Comparison of ENCODE assay signal across 8 mouse cellular contexts in genomic region chr1:34842887-34843618, GRCm38 (mm10). TPM values are rescaled to one million over a fixed set of nuclear protein-coding genes. Genes with fewer than 3 reads are reported as not detected.
DNase-seq lines count a peak whose midpoint lies in the region; ATAC-seq and TF ChIP-seq lines count a peak whose summit lies in the region.

Gene Fam168b, minus strand, starts transcription at chr1:34843065.

- H3K27me3 ChIP-seq in forebrain, embryonic 15.5 days: no peaks in the 10 kb centered on the region

- H3K27ac ChIP-seq in forebrain, embryonic 15.5 days (replicated peaks): peak within 1 kb of the TSS; percentile 98

- DNase-seq in ES-CJ7 (ENCODE audit: low read depth, low spot score): peak; percentile 91
- DNase-seq in cerebellum, adult 11 months: peak; percentile 88
- peak; percentile 79 for DNase-seq in heart, postnatal 25 days (ENCODE audit: low spot score)
- DNase-seq in layer of hippocampus, adult 18-20 months (ENCODE audit: low spot score in 2 of 2): peak; percentile 82 to 91
- peak; percentile 86 for DNase-seq in lung, adult 2 months
- peak; percentile 74 to 79 for DNase-seq in thymus, adult 18-20 months

- 1% methylated on average over 50 of the region's 59 CpGs for WGBS in forebrain, embryonic 15.5 days
- WGBS in lung, adult 2 months: under 1% methylated on average over 59 of the region's 59 CpGs

- H3K4me3 ChIP-seq in forebrain, embryonic 15.5 days: peak within 1 kb of the TSS; percentile 75
- H3K4me3 ChIP-seq in lung, adult 2 months (replicated peaks; ENCODE audit: extremely low read depth, low read depth, low read length): peak within 1 kb of the TSS; percentile 97

- peak within 1 kb of the TSS; percentile 89 for H3K4me2 ChIP-seq in forebrain, embryonic 15.5 days (replicated peaks)

- intact Hi-C loops in heart, postnatal 25 days (cut with DNase I): no loop called here

- no peaks in the 10 kb centered on the region for H3K9me3 ChIP-seq in forebrain, embryonic 15.5 days

- no peak for TF ChIP-seq CTCF in lung, adult 2 months (IDR thresholded peaks at IDR 0.05; ENCODE audit: insufficient read depth, low read length)

- TF ChIP-seq POLR2A in lung, adult 2 months (IDR thresholded peaks at IDR 0.05; ENCODE audit: borderline replicate concordance, extremely low read depth, low read depth, low read length): peak; percentile 91

- peaks cover 38% of the 10 kb centered on the region for H3K4me1 ChIP-seq in forebrain, embryonic 15.5 days
- peaks cover 23% of the 10 kb centered on the region for H3K4me1 ChIP-seq in lung, adult 2 months (ENCODE audit: control insufficient read depth, insufficient read depth, low read length)

- no peaks in the 10 kb centered on the region for H3K36me3 ChIP-seq in forebrain, embryonic 15.5 days

- H3K9ac ChIP-seq in forebrain, embryonic 15.5 days (replicated peaks): peak within 1 kb of the TSS; percentile 88

- peak; percentile 88 for ATAC-seq in forebrain, embryonic 15.5 days (replicated peaks)
- peak; percentile 73 for ATAC-seq in neutrophil, adult 5-6 weeks (ENCODE audit: extremely low read depth, insufficient number of reproducible peaks, low FRiP score, poor library complexity, severe bottlenecking)

RNA-seq across cellular contexts. Expression of gene Fam168b, which starts in this region (rescaled TPM):
- polyA plus RNA-seq in forebrain, embryonic 15.5 days (2015; fragmentation: Nextera tagmentation; extraction: Ambion mirVana): 169 and 171 TPM in 2 replicates
- 10 to 100 TPM; 43.0 to 45.3 TPM for total RNA-seq in heart, postnatal 25 days (2021)
- 100 to 1,000 TPM; 227 to 236 TPM for total RNA-seq in layer of hippocampus, adult 18-20 months (2021)
- polyA plus RNA-seq in lung, adult 2 months (2012; rRNA removed): 361 and 389 TPM in 2 replicates
- 137 and 149 TPM in 2 replicates for total RNA-seq in neutrophil, adult 5-6 weeks (2017)

Comparison
In these comparisons a context has a peak if more than half of its experiments do, and no peak if none do; other contexts are left out.
1. Peak in every context shown above with its lines: DNase-seq, ATAC-seq, H3K4me3 ChIP-seq and H3K27ac ChIP-seq.